Mouse (Mus musculus) adrenal gland (tissue): ENCODE measurements at regions not wholly inside any gene's neighbourhood (a gene's known extent, or its start where the extent isn't known, plus 50 kb on each side); places are given as distances from the start of the nearest gene placed in this dataset.

Experiments
- intact Hi-C: fragments of 180-260 bp; cut with DNase I; formaldehyde crosslinking; loops from one replicate; pipeline ENCODE4 v1.15.1; 2025

GRCm38 (mm10) chr16:5471321-5471720, 215.5 kb upstream of the Eef2kmt start:
- intact Hi-C loops: loop anchor here (5.0 to 10.0 kb wide), 4 partner anchors 66 to 1013 kb away; no protein-coding TSS in a partner anchor

GRCm38 (mm10) chr16:5467587-5467986, 211.8 kb upstream of the Eef2kmt start:
- intact Hi-C loops: loop anchor here (1.0 to 5.0 kb wide), 2 partner anchors 50 to 161 kb away; no protein-coding TSS in a partner anchor

GRCm38 (mm10) chr16:5466760-5467159, 211.0 kb upstream of the Eef2kmt start:
- intact Hi-C loops: loop anchor here (1.0 to 5.0 kb wide), 2 partner anchors 49 to 160 kb away; no protein-coding TSS in a partner anchor

GRCm38 (mm10) chr16:5455352-5455965, 199.7 kb upstream of the Eef2kmt start:
- intact Hi-C loops: no loop called here

- intact Hi-C loops: no loop called here
Measured at GRCm38 (mm10) chr16:5454243-5454642, 198.5 kb upstream of the Eef2kmt start.

GRCm38 (mm10) chr16:5452971-5453370, 197.2 kb upstream of the Eef2kmt start:
- intact Hi-C loops: no loop called here

- intact Hi-C loops: no loop called here
Measured at GRCm38 (mm10) chr16:5445776-5446175, 190.0 kb upstream of the Eef2kmt start.

GRCm38 (mm10) chr16:5444785-5445184, 189.0 kb upstream of the Eef2kmt start:
- intact Hi-C loops: no loop called here

- intact Hi-C loops: no loop called here
Measured at GRCm38 (mm10) chr16:5439717-5440116, 183.9 kb upstream of the Eef2kmt start.

- intact Hi-C loops: no loop called here
Measured at GRCm38 (mm10) chr16:5438405-5438804, 182.6 kb upstream of the Eef2kmt start.

- intact Hi-C loops: no loop called here
Measured at GRCm38 (mm10) chr16:5431689-5432088, 175.9 kb upstream of the Eef2kmt start.

- intact Hi-C loops: no loop called here
Measured at GRCm38 (mm10) chr16:5431111-5431510, 175.3 kb upstream of the Eef2kmt start.

GRCm38 (mm10) chr16:5429466-5429865, 173.7 kb upstream of the Eef2kmt start:
- intact Hi-C loops: no loop called here

- intact Hi-C loops: no loop called here
Measured at GRCm38 (mm10) chr16:5425908-5426307, 170.1 kb upstream of the Eef2kmt start.

GRCm38 (mm10) chr16:5422041-5422440, 166.3 kb upstream of the Eef2kmt start:
- intact Hi-C loops: no loop called here

GRCm38 (mm10) chr16:5421591-5421990, 165.8 kb upstream of the Eef2kmt start:
- intact Hi-C loops: no loop called here

GRCm38 (mm10) chr16:5419467-5419866, 163.7 kb upstream of the Eef2kmt start:
- intact Hi-C loops: loop anchor here (5.0 kb wide), 1 partner anchor 48 kb away; no protein-coding TSS in a partner anchor

- intact Hi-C loops: loop anchor here (5.0 kb wide), 1 partner anchor 49 kb away; no protein-coding TSS in a partner anchor
Measured at GRCm38 (mm10) chr16:5418462-5419197, 162.8 kb upstream of the Eef2kmt start.

- intact Hi-C loops: loop anchor here (5.0 kb wide), 1 partner anchor 52 kb away; no protein-coding TSS in a partner anchor
Measured at GRCm38 (mm10) chr16:5415310-5415709, 159.5 kb upstream of the Eef2kmt start.

GRCm38 (mm10) chr16:5411819-5412385, 156.1 kb upstream of the Eef2kmt start:
- intact Hi-C loops: no loop called here

- intact Hi-C loops: loop anchor here (1.0 kb wide), 1 partner anchor 100 kb away; no protein-coding TSS in a partner anchor
Measured at GRCm38 (mm10) chr16:5406711-5407110, 150.9 kb upstream of the Eef2kmt start.

- intact Hi-C loops: no loop called here
Measured at GRCm38 (mm10) chr16:5393336-5393735, 137.6 kb upstream of the Eef2kmt start.
